In genomic region chr7:80287736-80288135, GRCm38 (mm10) we compare ENCODE assay signal across 25 mouse cellular contexts. TPM values are rescaled to one million over a fixed set of nuclear protein-coding genes. Genes with fewer than 3 reads are reported as not detected.
DNase-seq lines count a peak whose midpoint lies in the region; ATAC-seq lines count a peak whose summit lies in the region.
"Had no signal": no experiment of that assay in that cellular context is flagged by ENCODE, and none has a peak within 500 bp of the region (broad histone marks: within the 10 kb centered on the region; RNA-seq: fewer than 3 reads in every experiment).

No protein-coding gene starts in this region.

- H3K27ac ChIP-seq in liver, embryonic 12.5 days: no peak overlapping the region
- no peak overlapping the region for H3K27ac ChIP-seq in liver, embryonic 11.5 days (ENCODE audit: low read depth, low read length)
- H3K27ac ChIP-seq: forebrain, embryonic 10.5 days; forebrain, embryonic 13.5 days; heart, embryonic 15.5 days; hindbrain, embryonic 10.5 days; hindbrain, embryonic 13.5 days had no signal

- no peak for DNase-seq in liver, embryonic 11.5 days (ENCODE audit: low spot score)
- peak; percentile 57 for DNase-seq in thymus, postnatal 0 days (ENCODE audit: low spot score)
- DNase-seq in thymus, postnatal 14 days: peak; percentile 33
- peak; percentile 40 for DNase-seq in yolk sac, embryonic 10.5 days (ENCODE audit: low spot score)
- DNase-seq in right cerebral cortex, postnatal 14 days: no peak
- DNase-seq: adrenal gland, adult 8-10 months; adrenal gland, postnatal 25 days; cerebellum, adult 2 months; cerebellum, adult 9-11 months; cerebellum, postnatal 25 days; gastrocnemius, postnatal 10 days; gastrocnemius, postnatal 36 days; heart, postnatal 10 days; heart, postnatal 36 days had no signal

- no peak overlapping the region for H3K9ac ChIP-seq in liver, embryonic 12.5 days
- H3K9ac ChIP-seq in liver, embryonic 11.5 days (ENCODE audit: low read depth, low read length): no peak overlapping the region
- H3K9ac ChIP-seq: forebrain, embryonic 13.5 days; heart, embryonic 12.5 days; heart, embryonic 15.5 days; hindbrain, embryonic 13.5 days had no signal

- WGBS in liver, embryonic 12.5 days (ENCODE audit: insufficient replicate concordance): 79% methylated on average over 10 of the region's 10 CpGs
- WGBS in liver, embryonic 11.5 days: 85% methylated on average over 10 of the region's 10 CpGs

- no peak overlapping the region for H3K4me2 ChIP-seq in liver, embryonic 12.5 days
- H3K4me2 ChIP-seq in liver, embryonic 11.5 days: no peak overlapping the region
- H3K4me2 ChIP-seq: forebrain, embryonic 13.5 days; heart, embryonic 12.5 days; heart, embryonic 15.5 days; hindbrain, embryonic 13.5 days had no signal

- H3K27me3 ChIP-seq in liver, embryonic 12.5 days (replicated peaks): no peaks in the 10 kb centered on the region
- no peaks in the 10 kb centered on the region for H3K27me3 ChIP-seq in liver, embryonic 11.5 days (replicated peaks; ENCODE audit: control insufficient read depth, insufficient read depth, low read length)
- H3K27me3 ChIP-seq: forebrain, embryonic 13.5 days; heart, embryonic 12.5 days; heart, embryonic 15.5 days; hindbrain, embryonic 13.5 days had no signal

- no peak overlapping the region for H3K4me3 ChIP-seq in liver, embryonic 12.5 days
- H3K4me3 ChIP-seq in liver, embryonic 11.5 days (ENCODE audit: low read depth, low read length): no peak overlapping the region
- H3K4me3 ChIP-seq: forebrain, embryonic 10.5 days; forebrain, embryonic 13.5 days; heart, embryonic 12.5 days; heart, embryonic 15.5 days; hindbrain, embryonic 10.5 days; hindbrain, embryonic 13.5 days had no signal

- ATAC-seq in liver, embryonic 12.5 days: 0 out of 2 replicates have a peak, but pooled peaks have one; percentile 24
- no peak for ATAC-seq in liver, embryonic 11.5 days (replicated peaks; ENCODE audit: low FRiP score)
- ATAC-seq: CD4-positive, CD25-positive, alpha-beta regulatory T cell, adult 4 months; forebrain, embryonic 13.5 days; forebrain, embryonic 16.5 days; hindbrain, embryonic 16.5 days had no signal

- H3K4me1 ChIP-seq in liver, embryonic 12.5 days: peaks cover 26% of the 10 kb centered on the region
- 0 out of 2 replicates have a peak, but pooled peaks cover 3% of the 10 kb centered on the region for H3K4me1 ChIP-seq in liver, embryonic 11.5 days (replicated peaks; ENCODE audit: control insufficient read depth, insufficient read depth, low read length)
- H3K4me1 ChIP-seq: forebrain, embryonic 10.5 days; forebrain, embryonic 13.5 days; heart, embryonic 15.5 days; hindbrain, embryonic 10.5 days; hindbrain, embryonic 13.5 days had no signal

- peaks cover 82% of the 10 kb centered on the region for H3K36me3 ChIP-seq in liver, embryonic 12.5 days
- peaks cover 19% of the 10 kb centered on the region for H3K36me3 ChIP-seq in liver, embryonic 11.5 days (ENCODE audit: control insufficient read depth, insufficient read depth, low read length)

- no peaks in the 10 kb centered on the region for H3K9me3 ChIP-seq in liver, embryonic 12.5 days (replicated peaks)
- H3K9me3 ChIP-seq in liver, embryonic 11.5 days (ENCODE audit: control insufficient read depth, low read length): no peaks in the 10 kb centered on the region
- H3K9me3 ChIP-seq: forebrain, embryonic 10.5 days; forebrain, embryonic 13.5 days; heart, embryonic 12.5 days; heart, embryonic 15.5 days; hindbrain, embryonic 10.5 days; hindbrain, embryonic 13.5 days had no signal

RNA-seq across cellular contexts. Expression of gene Prc1, which starts 6.5 kb away (rescaled TPM):
- polyA plus RNA-seq in liver, embryonic 12.5 days (2016; fragmentation: Nextera tagmentation; extraction: Ambion mirVana): 150 and 158 TPM in 2 replicates
- 148 and 178 TPM in 2 replicates for polyA plus RNA-seq in liver, embryonic 11.5 days (2014; fragmentation: Nextera tagmentation; extraction: Ambion mirVana)
- polyA plus RNA-seq in thymus, postnatal 0 days (2015; fragmentation: Nextera tagmentation; extraction: Ambion mirVana): 103 and 113 TPM in 2 replicates

RNA-seq across cellular contexts. Expression of gene Vps33b, which starts 18.3 kb away (rescaled TPM):
- 9.0 and 11.4 TPM in 2 replicates for polyA plus RNA-seq in liver, embryonic 12.5 days (2016; fragmentation: Nextera tagmentation; extraction: Ambion mirVana)
- polyA plus RNA-seq in liver, embryonic 11.5 days (2014; fragmentation: Nextera tagmentation; extraction: Ambion mirVana): 20.8 and 24.4 TPM in 2 replicates
- 5.6 and 6.8 TPM in 2 replicates for polyA plus RNA-seq in thymus, postnatal 0 days (2015; fragmentation: Nextera tagmentation; extraction: Ambion mirVana)

RNA-seq across cellular contexts. Expression of gene Ngrn, which starts 26.7 kb away (rescaled TPM):
- polyA plus RNA-seq in liver, embryonic 12.5 days (2016; fragmentation: Nextera tagmentation; extraction: Ambion mirVana): 42.0 and 45.6 TPM in 2 replicates
- polyA plus RNA-seq in liver, embryonic 11.5 days (2014; fragmentation: Nextera tagmentation; extraction: Ambion mirVana): 55.1 and 58.4 TPM in 2 replicates
- 65.6 and 65.8 TPM in 2 replicates for polyA plus RNA-seq in thymus, postnatal 0 days (2015; fragmentation: Nextera tagmentation; extraction: Ambion mirVana)

RNA-seq across cellular contexts. Expression of gene Rccd1, which starts 36.5 kb away (rescaled TPM):
- polyA plus RNA-seq in liver, embryonic 12.5 days (2016; fragmentation: Nextera tagmentation; extraction: Ambion mirVana): 5.1 and 5.6 TPM in 2 replicates
- 10.7 and 11.4 TPM in 2 replicates for polyA plus RNA-seq in liver, embryonic 11.5 days (2014; fragmentation: Nextera tagmentation; extraction: Ambion mirVana)
- polyA plus RNA-seq in thymus, postnatal 0 days (2015; fragmentation: Nextera tagmentation; extraction: Ambion mirVana): 5.0 and 10.5 TPM in 2 replicates

RNA-seq across cellular contexts. Expression of gene Ttll13, which starts 41.6 kb away (rescaled TPM):
- polyA plus RNA-seq in liver, embryonic 12.5 days (2016; fragmentation: Nextera tagmentation; extraction: Ambion mirVana): 0.61 and 1.0 TPM in 2 replicates
- 0.52 and 1.6 TPM in 2 replicates for polyA plus RNA-seq in liver, embryonic 11.5 days (2014; fragmentation: Nextera tagmentation; extraction: Ambion mirVana)
- 0.44 and 0.70 TPM in 2 replicates for polyA plus RNA-seq in thymus, postnatal 0 days (2015; fragmentation: Nextera tagmentation; extraction: Ambion mirVana)
- polyA plus RNA-seq: C2C12 had no signal

Comparison
In these comparisons a context has a peak if more than half of its experiments do, and no peak if none do; other contexts are left out.
1. DNase-seq: peak in thymus, postnatal 0 days (single experiment), thymus, postnatal 14 days (single experiment) and yolk sac, embryonic 10.5 days (single experiment); none in liver, embryonic 11.5 days (single experiment) and right cerebral cortex, postnatal 14 days (single experiment).